Mouse (Mus musculus): ENCODE measurements around the gene Hsd17b7. TPM values are rescaled to one million over a fixed set of nuclear protein-coding genes. Genes with fewer than 3 reads are reported as not detected.

Gene Hsd17b7
- total and polyA plus RNA-seq, 3 experiments: 4.8 to 5.7 TPM; not detected in 1

GRCm38 (mm10) chr1:169971998-169972397, 3.0 kb upstream of the Hsd17b7 start:
- Histone ChIP-seq H3K4me3 (ENCODE audit: control insufficient read depth in 1 of 2, insufficient read depth in 1 of 2, low read depth in 2 of 2, low read length in 2 of 2) (no peak overlapping the region), H3K9me3 (replicated peaks; ENCODE audit: insufficient read depth, low read length) (no peaks in the 10 kb centered on the region), H3K27ac (ENCODE audit: control insufficient read depth, low read depth, low read length) (no peak overlapping the region), H3K36me3 (ENCODE audit: control insufficient read depth in 1 of 2, insufficient read depth in 2 of 2, low read length in 2 of 2) (peaks cover 0 to 2% of the 10 kb centered on the region in 2 experiments; a peak in 2 of 4 replicates), H3K79me2 (ENCODE audit: control insufficient read depth, insufficient read depth, low read length, poor library complexity) (no peaks in the 10 kb centered on the region), H3K4me1 (ENCODE audit: control insufficient read depth in 1 of 2, insufficient read depth in 2 of 2, low read length in 2 of 2) (no peaks in the 10 kb centered on the region), H3K27me3 (ENCODE audit: control insufficient read depth in 1 of 2, insufficient read depth in 2 of 2, low read length in 2 of 2) (peaks cover 0 to 7% of the 10 kb centered on the region in 2 experiments; a peak in 3 of 4 replicates), H3K9ac (ENCODE audit: control insufficient read depth, low read depth, low read length, poor library complexity, severe bottlenecking) (no peak overlapping the region)
- TF ChIP-seq POLR2AphosphoS2 (IDR thresholded peaks at IDR 0.05; ENCODE audit: low read length) (no peak), TAL1 (IDR thresholded peaks at IDR 0.05; ENCODE audit: low read length) (no peak), USF1 (IDR thresholded peaks at IDR 0.05; ENCODE audit: low read depth, low read length) (no peak), RCOR1 (IDR thresholded peaks at IDR 0.05; ENCODE audit: low read depth, low read length) (no peak), ZNF384 (IDR thresholded peaks at IDR 0.05; ENCODE audit: low read depth, low read length) (no peak), ZC3H11A (IDR thresholded peaks at IDR 0.05; ENCODE audit: low read depth, low read length) (no peak), BHLHE40 (IDR thresholded peaks at IDR 0.05; ENCODE audit: borderline replicate concordance, low read depth, low read length) (no peak), KAT2A (conservative IDR thresholded peaks at IDR 0.05; ENCODE audit: low read depth, low read length) (no peak), GABPA (IDR thresholded peaks at IDR 0.05; ENCODE audit: low read depth, low read length) (no peak), MYC (IDR thresholded peaks at IDR 0.05; ENCODE audit: low read depth, low read length) (no peak), TBP (IDR thresholded peaks at IDR 0.05; ENCODE audit: low read depth, low read length) (no peak), CHD1 (IDR thresholded peaks at IDR 0.05; ENCODE audit: low read depth, low read length) (no peak)
- DNase-seq (ENCODE audit: low read depth, low spot score): no peak

- no peak overlapping the region for H3K4me3 ChIP-seq (ENCODE audit: control insufficient read depth in 1 of 2, insufficient read depth in 1 of 2, low read depth in 2 of 2, low read length in 2 of 2)
- H3K36me3 ChIP-seq (ENCODE audit: control insufficient read depth in 1 of 2, insufficient read depth in 2 of 2, low read length in 2 of 2): peaks cover 0 to 2% of the 10 kb centered on the region in 2 experiments; a peak in 2 of 4 replicates
- no peak for TF ChIP-seq RCOR1 (IDR thresholded peaks at IDR 0.05; ENCODE audit: low read depth, low read length)
- no peak for TF ChIP-seq GATA1 (IDR thresholded peaks at IDR 0.05; ENCODE audit: low read depth, low read length)
- no peak for TF ChIP-seq ZNF384 (IDR thresholded peaks at IDR 0.05; ENCODE audit: low read depth, low read length)
- H3K4me1 ChIP-seq (ENCODE audit: control insufficient read depth in 1 of 2, insufficient read depth in 2 of 2, low read length in 2 of 2): no peaks in the 10 kb centered on the region
- H3K9me3 ChIP-seq (replicated peaks; ENCODE audit: insufficient read depth, low read length): no peaks in the 10 kb centered on the region
- no peak overlapping the region for H3K27ac ChIP-seq (ENCODE audit: control insufficient read depth, low read depth, low read length)
- peaks cover 0 to under 1% of the 10 kb centered on the region in 2 experiments; a peak in 2 of 4 replicates for H3K27me3 ChIP-seq (ENCODE audit: control insufficient read depth in 1 of 2, insufficient read depth in 2 of 2, low read length in 2 of 2)
- H3K9ac ChIP-seq (ENCODE audit: control insufficient read depth, low read depth, low read length, poor library complexity, severe bottlenecking): no peak overlapping the region
- DNase-seq (ENCODE audit: low read depth, low spot score): no peak
- no peaks in the 10 kb centered on the region for H3K79me2 ChIP-seq (ENCODE audit: control insufficient read depth, insufficient read depth, low read length, poor library complexity)
These were observed 1.9 kb upstream of the Hsd17b7 start for GRCm38 (mm10) chr1:169970936-169971335.

- DNase-seq (ENCODE audit: low read depth, low spot score): no peak
- peak overlapping the region; percentile 9; the same call in 1 of the 2 replicates for H3K27ac ChIP-seq (ENCODE audit: control insufficient read depth, low read depth, low read length)
- H3K9ac ChIP-seq (ENCODE audit: control insufficient read depth, low read depth, low read length, poor library complexity, severe bottlenecking): peak overlapping the region; percentile 63
- TF ChIP-seq GATA1 (IDR thresholded peaks at IDR 0.05; ENCODE audit: low read depth, low read length): no peak
- no peak for TF ChIP-seq E2F4 (IDR thresholded peaks at IDR 0.05; ENCODE audit: borderline replicate concordance, low read depth, low read length)
- no peak for TF ChIP-seq BHLHE40 (IDR thresholded peaks at IDR 0.05; ENCODE audit: borderline replicate concordance, low read depth, low read length)
- no peak for TF ChIP-seq ZC3H11A (IDR thresholded peaks at IDR 0.05; ENCODE audit: low read depth, low read length)
- TF ChIP-seq POLR2AphosphoS2 (IDR thresholded peaks at IDR 0.05; ENCODE audit: low read length): no peak
- no peak for TF ChIP-seq POLR2AphosphoS5 (IDR thresholded peaks at IDR 0.05; ENCODE audit: borderline replicate concordance, low read depth, low read length)
- TF ChIP-seq HCFC1 (IDR thresholded peaks at IDR 0.05; ENCODE audit: low read depth, low read length): no peak
- no peak for TF ChIP-seq MAZ (IDR thresholded peaks at IDR 0.05; ENCODE audit: low read depth, low read length)
- TF ChIP-seq MYC (IDR thresholded peaks at IDR 0.05; ENCODE audit: low read depth, low read length): no peak
- TF ChIP-seq ETS1 (IDR thresholded peaks at IDR 0.05; ENCODE audit: low read depth, low read length): no peak
- TF ChIP-seq JUND (IDR thresholded peaks at IDR 0.05; ENCODE audit: low read depth, low read length): peak; percentile 80
- TF ChIP-seq TAL1 (IDR thresholded peaks at IDR 0.05; ENCODE audit: low read length): no peak
- TF ChIP-seq ZNF384 (IDR thresholded peaks at IDR 0.05; ENCODE audit: low read depth, low read length): peak; percentile 79
- no peak; the same call in 1 of the 2 replicates for TF ChIP-seq MAX (IDR thresholded peaks at IDR 0.05; ENCODE audit: low read length)
- TF ChIP-seq NRF1 (IDR thresholded peaks at IDR 0.05; ENCODE audit: insufficient read depth, low read depth, low read length, poor library complexity, severe bottlenecking): no peak
- TF ChIP-seq USF1 (IDR thresholded peaks at IDR 0.05; ENCODE audit: low read depth, low read length): no peak
- no peak for TF ChIP-seq POLR2A (IDR thresholded peaks at IDR 0.05; ENCODE audit: control insufficient read depth in 1 of 2, insufficient read depth in 1 of 2, low read depth in 1 of 2, low read length in 2 of 2, poor library complexity in 1 of 2)
- H3K79me2 ChIP-seq (ENCODE audit: control insufficient read depth, insufficient read depth, low read length, poor library complexity): no peaks in the 10 kb centered on the region
- H3K9me3 ChIP-seq (replicated peaks; ENCODE audit: insufficient read depth, low read length): no peaks in the 10 kb centered on the region
- peaks cover 0 to 2% of the 10 kb centered on the region in 2 experiments; a peak in 2 of 4 replicates for H3K36me3 ChIP-seq (ENCODE audit: control insufficient read depth in 1 of 2, insufficient read depth in 2 of 2, low read length in 2 of 2)
- H3K27me3 ChIP-seq (ENCODE audit: control insufficient read depth in 1 of 2, insufficient read depth in 2 of 2, low read length in 2 of 2): no peaks in the 10 kb centered on the region
- peak overlapping the region; percentile 63 to 76 for H3K4me3 ChIP-seq (ENCODE audit: control insufficient read depth in 1 of 2, insufficient read depth in 1 of 2, low read depth in 2 of 2, low read length in 2 of 2)
- no peaks in the 10 kb centered on the region for H3K4me1 ChIP-seq (ENCODE audit: control insufficient read depth in 1 of 2, insufficient read depth in 2 of 2, low read length in 2 of 2)
These were observed 460 bp upstream of the Hsd17b7 start for GRCm38 (mm10) chr1:169969516-169969886.

Measured in MEL (cell line).